Mouse (Mus musculus): ENCODE measurements at regions not wholly inside any gene's neighbourhood (a gene's known extent, or its start where the extent isn't known, plus 50 kb on each side); places are given as distances from the start of the nearest gene placed in this dataset.

GRCm38 (mm10) chr10:43634371-43635080 lies 56.4 kb downstream of the Cd24a start:
- no peak for DNase-seq (ENCODE audit: low spot score)

- DNase-seq (ENCODE audit: low spot score) = no peak
These were observed 63.3 kb downstream of the Cd24a start for GRCm38 (mm10) chr10:43641169-43641945.

GRCm38 (mm10) chr10:43646326-43646725 lies 68.2 kb downstream of the Cd24a start:
- no peak for DNase-seq (ENCODE audit: low spot score)

GRCm38 (mm10) chr10:43646965-43647364 lies 68.9 kb downstream of the Cd24a start:
- no peak for DNase-seq (ENCODE audit: low spot score)

- DNase-seq (ENCODE audit: low spot score) = no peak
These were observed 70.1 kb downstream of the Cd24a start for GRCm38 (mm10) chr10:43648186-43648585.

- no peak for DNase-seq (ENCODE audit: low spot score)
These were observed 70.8 kb downstream of the Cd24a start for GRCm38 (mm10) chr10:43648815-43649447.

GRCm38 (mm10) chr10:43650449-43650848 lies 72.4 kb downstream of the Cd24a start:
- no peak for DNase-seq (ENCODE audit: low spot score)

- DNase-seq (ENCODE audit: low spot score) = no peak
These were observed 73.4 kb downstream of the Cd24a start for GRCm38 (mm10) chr10:43651505-43651904.

- no peak for DNase-seq (ENCODE audit: low spot score)
These were observed 73.8 kb downstream of the Cd24a start for GRCm38 (mm10) chr10:43651915-43652314.

GRCm38 (mm10) chr10:43655082-43655671 lies 77.1 kb downstream of the Cd24a start:
- no peak for DNase-seq (ENCODE audit: low spot score)

GRCm38 (mm10) chr10:43655680-43656079 lies 77.6 kb downstream of the Cd24a start:
- no peak for DNase-seq (ENCODE audit: low spot score)

- no peak for DNase-seq (ENCODE audit: low spot score)
These were observed 78.1 kb downstream of the Cd24a start for GRCm38 (mm10) chr10:43656207-43656606.

- no peak for DNase-seq (ENCODE audit: low spot score)
These were observed 79.6 kb downstream of the Cd24a start for GRCm38 (mm10) chr10:43657501-43658225.

GRCm38 (mm10) chr10:43658226-43658593 lies 80.1 kb downstream of the Cd24a start:
- DNase-seq (ENCODE audit: low spot score) = no peak

GRCm38 (mm10) chr10:43664844-43665243 lies 86.8 kb downstream of the Cd24a start:
- DNase-seq (ENCODE audit: low spot score) = no peak

- no peak for DNase-seq (ENCODE audit: low spot score)
These were observed 88.4 kb downstream of the Cd24a start for GRCm38 (mm10) chr10:43666262-43667085.

- DNase-seq (ENCODE audit: low spot score) = no peak
These were observed 89.1 kb downstream of the Cd24a start for GRCm38 (mm10) chr10:43667086-43667690.

- DNase-seq (ENCODE audit: low spot score) = no peak
These were observed 89.7 kb downstream of the Cd24a start for GRCm38 (mm10) chr10:43667732-43668247.

- no peak for DNase-seq (ENCODE audit: low spot score)
These were observed 91.4 kb downstream of the Cd24a start for GRCm38 (mm10) chr10:43669471-43669870.

- no peak for DNase-seq (ENCODE audit: low spot score)
These were observed 92.7 kb downstream of the Cd24a start for GRCm38 (mm10) chr10:43670745-43671144.

Data from layer of hippocampus, adult 11-12 months (tissue).